ENCODE assay signal across 34 mouse cellular contexts in the genomic region with DNA sequence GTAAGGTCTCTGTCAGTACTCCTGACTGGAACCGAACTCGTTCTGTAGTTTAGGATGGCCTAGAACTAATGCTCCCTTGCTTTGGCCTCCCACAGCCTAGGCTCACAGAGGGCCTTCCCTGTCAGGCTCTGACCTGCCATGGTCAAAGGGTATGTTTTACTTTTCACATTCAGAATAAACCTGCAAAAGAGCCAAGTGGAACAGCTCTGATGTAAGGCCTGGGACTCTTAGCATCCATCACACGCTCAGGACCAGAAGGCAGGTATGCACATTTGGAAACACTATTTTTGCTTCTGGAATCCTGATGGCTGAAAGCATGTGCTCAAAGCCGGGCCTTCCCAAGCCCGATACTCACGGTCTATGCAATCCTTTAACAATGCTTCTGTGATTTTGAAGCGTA.
"Had no signal": no experiment of that assay in that cellular context is flagged by ENCODE, and none has a peak within 500 bp of the region (broad histone marks: within the 10 kb centered on the region; RNA-seq: fewer than 3 reads in every experiment).

No protein-coding gene starts in this region.

- H3K4me3 ChIP-seq: heart, embryonic 10.5 days; heart, embryonic 12.5 days; heart, embryonic 13.5 days; heart, embryonic 15.5 days; hindbrain, embryonic 10.5 days; hindbrain, embryonic 12.5 days; hindbrain, embryonic 13.5 days; hindbrain, embryonic 15.5 days; intestine, embryonic 15.5 days; kidney, embryonic 15.5 days; layer of hippocampus, adult 2 months had no signal

- H3K9me3 ChIP-seq: heart, embryonic 10.5 days; heart, embryonic 12.5 days; heart, embryonic 13.5 days; heart, embryonic 15.5 days; hindbrain, embryonic 10.5 days; hindbrain, embryonic 12.5 days; hindbrain, embryonic 13.5 days; hindbrain, embryonic 15.5 days; intestine, embryonic 15.5 days; kidney, embryonic 15.5 days had no signal

- ATAC-seq: hindbrain, embryonic 16.5 days; hindbrain, postnatal 0 days; inflammation-experienced regulatory T-cells, adult 6 months; intestine, embryonic 15.5 days; intestine, embryonic 16.5 days; intestine, postnatal 0 days had no signal

- H3K27ac ChIP-seq: heart, embryonic 10.5 days; heart, embryonic 13.5 days; heart, embryonic 15.5 days; hindbrain, embryonic 10.5 days; hindbrain, embryonic 12.5 days; hindbrain, embryonic 13.5 days; hindbrain, embryonic 14.5 days; hindbrain, embryonic 15.5 days; hindbrain, postnatal 0 days; intestine, embryonic 15.5 days; kidney, embryonic 15.5 days; kidney, postnatal 0 days; layer of hippocampus, adult 2 months had no signal

- H3K4me1 ChIP-seq: hindbrain, embryonic 10.5 days; hindbrain, embryonic 12.5 days; hindbrain, embryonic 13.5 days; hindbrain, embryonic 15.5 days; intestine, embryonic 15.5 days; kidney, embryonic 15.5 days had no signal

- DNase-seq: heart, postnatal 14 days; heart, postnatal 36 days; heart, postnatal 4 days; kidney, adult 11 months; kidney, adult 18-20 months; kidney, adult 2 months; kidney, adult 8-10 months; kidney, adult 9 months; kidney, postnatal 10 days; kidney, postnatal 14 days; kidney, postnatal 25 days; kidney, postnatal 36 days; kidney, postnatal 4 days; layer of hippocampus, adult 9-11 months; layer of hippocampus, postnatal 36 days had no signal

- H3K27me3 ChIP-seq: heart, embryonic 12.5 days; heart, embryonic 13.5 days; heart, embryonic 15.5 days; hindbrain, embryonic 12.5 days; hindbrain, embryonic 13.5 days; hindbrain, embryonic 15.5 days; intestine, embryonic 15.5 days; kidney, embryonic 15.5 days had no signal

- H3K4me2 ChIP-seq: heart, embryonic 11.5 days; heart, embryonic 12.5 days; heart, embryonic 13.5 days; heart, embryonic 15.5 days; hindbrain, embryonic 12.5 days; hindbrain, embryonic 13.5 days; hindbrain, embryonic 14.5 days; hindbrain, embryonic 15.5 days; intestine, embryonic 15.5 days; kidney, embryonic 15.5 days had no signal

- H3K9ac ChIP-seq: heart, embryonic 12.5 days; heart, embryonic 13.5 days; heart, embryonic 15.5 days; hindbrain, embryonic 12.5 days; hindbrain, embryonic 13.5 days; hindbrain, embryonic 14.5 days; hindbrain, embryonic 15.5 days; intestine, embryonic 15.5 days; kidney, embryonic 15.5 days had no signal
